Mouse (Mus musculus): ENCODE data around the gene Mbnl2. TPM values are rescaled to one million over a fixed set of nuclear protein-coding genes. Genes with fewer than 3 reads are reported as not detected.

The Mbnl2 gene
- polyA plus RNA-seq, 1 experiment, result 61.8 TPM

DNA sequence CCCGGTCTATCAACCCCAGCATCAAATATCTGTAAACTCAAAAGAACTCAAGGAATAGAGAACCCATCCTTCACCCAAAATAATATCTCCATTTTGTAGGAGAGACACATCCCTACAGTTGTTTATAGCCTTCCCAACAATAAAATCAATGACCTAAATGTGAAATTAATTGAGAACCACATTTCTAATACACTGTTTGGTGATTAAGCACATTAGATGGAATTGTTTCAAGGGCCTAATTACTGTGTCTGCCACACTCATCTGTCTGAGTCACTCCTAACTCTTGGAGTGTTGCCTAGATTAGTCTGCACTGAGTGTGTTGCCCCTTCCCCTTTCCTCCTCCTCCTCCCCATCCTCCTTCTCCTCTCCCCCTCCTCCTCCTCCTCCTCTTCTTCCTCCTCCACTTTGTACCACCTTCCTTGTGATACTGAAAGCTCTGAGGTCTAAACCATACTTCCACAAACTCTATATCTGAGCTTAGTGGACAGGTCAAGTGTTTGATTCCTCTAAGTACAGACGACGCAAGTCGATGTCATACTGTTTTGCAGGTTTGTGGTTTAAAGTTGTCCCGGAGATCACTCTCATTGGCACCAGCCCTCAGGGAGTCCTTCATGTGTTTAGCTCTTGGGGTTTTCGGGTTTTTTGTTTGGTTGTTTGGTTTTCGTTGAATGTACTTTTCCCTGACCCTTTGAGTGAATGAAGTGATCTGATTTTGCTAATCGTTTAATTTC is 48.8 kb downstream of the Mbnl2 start:
- H3K4me1 ChIP-seq (ENCODE audit: control insufficient read depth, insufficient read depth, low read length), result no peaks in the 10 kb centered on the region
- no peak for TF ChIP-seq CTCF (IDR thresholded peaks at IDR 0.05; ENCODE audit: low read depth, low read length)
- no peak for TF ChIP-seq EP300 (IDR thresholded peaks at IDR 0.05; ENCODE audit: insufficient read depth, low read depth, low read length)
- no peak for TF ChIP-seq POLR2A (IDR thresholded peaks at IDR 0.05; ENCODE audit: insufficient read depth, low read length)

DNA sequence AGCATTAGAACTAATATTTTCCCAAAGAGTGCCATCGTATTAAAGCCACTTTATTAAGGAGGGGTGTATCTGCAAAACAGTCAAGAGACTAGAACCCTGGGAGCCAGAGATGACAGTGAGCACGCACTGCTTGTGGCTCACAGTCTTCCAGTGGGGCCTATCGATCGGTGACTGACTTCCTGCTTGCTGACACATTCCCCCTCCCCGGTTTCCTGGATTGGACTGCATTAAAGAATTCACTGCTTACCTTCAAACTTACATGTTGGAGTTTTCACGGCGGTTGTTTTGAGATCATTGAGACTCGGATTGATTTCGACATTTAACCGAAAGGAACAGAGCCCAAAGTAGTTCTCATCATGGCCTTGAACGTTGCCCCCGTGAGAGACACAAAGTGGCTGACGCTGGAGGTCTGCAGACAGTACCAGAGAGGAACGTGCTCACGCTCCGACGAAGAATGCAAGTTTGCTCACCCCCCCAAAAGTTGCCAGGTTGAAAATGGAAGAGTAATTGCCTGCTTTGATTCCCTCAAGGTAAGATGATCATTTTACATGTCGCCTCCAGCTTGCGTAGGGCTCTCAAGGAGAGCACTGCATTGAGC is 49.5 kb downstream of the Mbnl2 start:
- H3K27me3 ChIP-seq (ENCODE audit: control insufficient read depth, insufficient read depth, low read length, poor library complexity, severe bottlenecking), result no peaks in the 10 kb centered on the region
- H3K4me1 ChIP-seq (ENCODE audit: control insufficient read depth, insufficient read depth, low read length), result no peaks in the 10 kb centered on the region
- H3K27ac ChIP-seq (ENCODE audit: insufficient read depth, low read length), result no peak overlapping the region
- H3K9me3 ChIP-seq (replicated peaks; ENCODE audit: control insufficient read depth, insufficient read depth, low read length, poor library complexity, severe bottlenecking), result no peaks in the 10 kb centered on the region
- TF ChIP-seq POLR2A (IDR thresholded peaks at IDR 0.05; ENCODE audit: insufficient read depth, low read length), result no peak
- TF ChIP-seq CTCF (IDR thresholded peaks at IDR 0.05; ENCODE audit: low read depth, low read length), result no peak
- no peak for TF ChIP-seq EP300 (IDR thresholded peaks at IDR 0.05; ENCODE audit: insufficient read depth, low read depth, low read length)
- no peak overlapping the region for H3K9ac ChIP-seq (ENCODE audit: low read depth, poor library complexity, severe bottlenecking)
- H3K4me3 ChIP-seq (ENCODE audit: low read depth, low read length), result no peak overlapping the region
- peaks cover 3% of the 10 kb centered on the region for H3K36me3 ChIP-seq (ENCODE audit: control insufficient read depth, insufficient read depth, low read length, poor library complexity, severe bottlenecking)

More for the DNA sequence above, 48.8 kb downstream of the Mbnl2 start:
- peaks cover 3% of the 10 kb centered on the region for H3K36me3 ChIP-seq (ENCODE audit: control insufficient read depth, insufficient read depth, low read length, poor library complexity, severe bottlenecking)
- no peaks in the 10 kb centered on the region for H3K9me3 ChIP-seq (replicated peaks; ENCODE audit: control insufficient read depth, insufficient read depth, low read length, poor library complexity, severe bottlenecking)
- no peak overlapping the region for H3K27ac ChIP-seq (ENCODE audit: insufficient read depth, low read length)
- H3K4me3 ChIP-seq (ENCODE audit: low read depth, low read length), result no peak overlapping the region
- no peaks in the 10 kb centered on the region for H3K27me3 ChIP-seq (ENCODE audit: control insufficient read depth, insufficient read depth, low read length, poor library complexity, severe bottlenecking)
- no peak overlapping the region for H3K9ac ChIP-seq (ENCODE audit: low read depth, poor library complexity, severe bottlenecking)

DNA sequence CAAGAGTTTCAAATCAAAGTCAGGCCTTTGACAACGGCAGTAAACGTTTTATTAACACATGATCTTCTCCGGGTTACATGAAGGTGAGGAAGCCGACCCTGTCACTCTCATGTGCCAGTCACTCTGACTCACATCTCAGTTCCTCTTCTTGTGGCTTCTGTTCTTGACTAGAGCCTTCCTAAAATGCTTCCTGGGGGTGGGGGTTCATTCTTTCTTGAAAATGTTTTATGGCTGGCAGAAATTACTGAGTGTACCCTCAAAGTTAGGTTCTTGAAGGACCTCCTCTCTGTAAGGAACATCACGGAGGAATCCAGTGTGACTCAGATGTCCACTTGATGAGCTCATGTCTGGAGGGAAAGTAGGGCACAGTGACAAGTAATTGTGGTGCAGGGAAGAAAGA is 50.2 kb downstream of the Mbnl2 start:
- Histone ChIP-seq H3K27me3 (ENCODE audit: control insufficient read depth, insufficient read depth, low read length, poor library complexity, severe bottlenecking) (no peaks in the 10 kb centered on the region), H3K9ac (ENCODE audit: low read depth, poor library complexity, severe bottlenecking) (no peak overlapping the region), H3K4me3 (ENCODE audit: low read depth, low read length) (no peak overlapping the region), H3K36me3 (ENCODE audit: control insufficient read depth, insufficient read depth, low read length, poor library complexity, severe bottlenecking) (peaks cover 3% of the 10 kb centered on the region), H3K4me1 (ENCODE audit: control insufficient read depth, insufficient read depth, low read length) (no peaks in the 10 kb centered on the region), H3K27ac (ENCODE audit: insufficient read depth, low read length) (no peak overlapping the region), H3K9me3 (replicated peaks; ENCODE audit: control insufficient read depth, insufficient read depth, low read length, poor library complexity, severe bottlenecking) (no peaks in the 10 kb centered on the region)
- TF ChIP-seq EP300 (IDR thresholded peaks at IDR 0.05; ENCODE audit: insufficient read depth, low read depth, low read length), result no peak
- no peak for TF ChIP-seq POLR2A (IDR thresholded peaks at IDR 0.05; ENCODE audit: insufficient read depth, low read length)
- TF ChIP-seq CTCF (IDR thresholded peaks at IDR 0.05; ENCODE audit: low read depth, low read length), result no peak

GRCm38 (mm10) chr14:120330454-120330853 is 55.0 kb downstream of the Mbnl2 start:
- no peaks in the 10 kb centered on the region; the same call in 1 of the 2 replicates for H3K36me3 ChIP-seq (ENCODE audit: control insufficient read depth, insufficient read depth, low read length, poor library complexity, severe bottlenecking)
- H3K9ac ChIP-seq (ENCODE audit: low read depth, poor library complexity, severe bottlenecking), result no peak overlapping the region
- no peaks in the 10 kb centered on the region for H3K27me3 ChIP-seq (ENCODE audit: control insufficient read depth, insufficient read depth, low read length, poor library complexity, severe bottlenecking)
- H3K9me3 ChIP-seq (replicated peaks; ENCODE audit: control insufficient read depth, insufficient read depth, low read length, poor library complexity, severe bottlenecking), result no peaks in the 10 kb centered on the region
- no peaks in the 10 kb centered on the region for H3K4me1 ChIP-seq (ENCODE audit: control insufficient read depth, insufficient read depth, low read length)
- no peak overlapping the region for H3K27ac ChIP-seq (ENCODE audit: insufficient read depth, low read length)
- TF ChIP-seq CTCF (IDR thresholded peaks at IDR 0.05; ENCODE audit: low read depth, low read length) (no peak), POLR2A (IDR thresholded peaks at IDR 0.05; ENCODE audit: insufficient read depth, low read length) (no peak), EP300 (IDR thresholded peaks at IDR 0.05; ENCODE audit: insufficient read depth, low read depth, low read length) (no peak)
- no peak overlapping the region for H3K4me3 ChIP-seq (ENCODE audit: low read depth, low read length)

- Histone ChIP-seq H3K9ac (ENCODE audit: low read depth, poor library complexity, severe bottlenecking) (no peak overlapping the region), H3K36me3 (ENCODE audit: control insufficient read depth, insufficient read depth, low read length, poor library complexity, severe bottlenecking) (no peaks in the 10 kb centered on the region; the same call in 1 of the 2 replicates), H3K27ac (ENCODE audit: insufficient read depth, low read length) (no peak overlapping the region), H3K4me3 (ENCODE audit: low read depth, low read length) (no peak overlapping the region), H3K27me3 (ENCODE audit: control insufficient read depth, insufficient read depth, low read length, poor library complexity, severe bottlenecking) (no peaks in the 10 kb centered on the region), H3K9me3 (replicated peaks; ENCODE audit: control insufficient read depth, insufficient read depth, low read length, poor library complexity, severe bottlenecking) (no peaks in the 10 kb centered on the region), H3K4me1 (ENCODE audit: control insufficient read depth, insufficient read depth, low read length) (no peaks in the 10 kb centered on the region)
- TF ChIP-seq POLR2A (IDR thresholded peaks at IDR 0.05; ENCODE audit: insufficient read depth, low read length) (no peak), CTCF (IDR thresholded peaks at IDR 0.05; ENCODE audit: low read depth, low read length) (no peak), EP300 (IDR thresholded peaks at IDR 0.05; ENCODE audit: insufficient read depth, low read depth, low read length) (no peak)
These were observed 55.5 kb downstream of the Mbnl2 start for GRCm38 (mm10) chr14:120330881-120331514.

Data from ES-Bruce4 (cell line).